8 mouse cellular contexts compared by ENCODE assay signal in genomic region chr16:93603439-93604212, GRCm38 (mm10). TPM values are rescaled to one million over a fixed set of nuclear protein-coding genes. Genes with fewer than 3 reads are reported as not detected.
DNase-seq lines count a peak whose midpoint lies in the region; ATAC-seq and TF ChIP-seq lines count a peak whose summit lies in the region.

TSS of gene Setd4 (minus strand) at chr16:93604063.

- peaks cover 40% of the 10 kb centered on the region for H3K4me1 ChIP-seq in hindbrain, embryonic 10.5 days (replicated peaks)
- H3K4me1 ChIP-seq in lung, embryonic 16.5 days (replicated peaks; ENCODE audit: control insufficient read depth, insufficient read depth, low read length): peaks cover 12% of the 10 kb centered on the region
- H3K4me1 ChIP-seq in thymus, adult 2 months (replicated peaks; ENCODE audit: control insufficient read depth, insufficient read depth, low read length): peaks cover 10% of the 10 kb centered on the region

- DNase-seq in Muller cell, postnatal 12 days (ENCODE audit: inconsistent ontology term): peak; percentile 97
- DNase-seq in cerebellum, adult 9-10 months: peak; percentile 95
- DNase-seq in hindbrain, embryonic 10.5 days (ENCODE audit: low spot score): peak; percentile 95
- DNase-seq in layer of hippocampus, adult 9-11 months: peak; percentile 95
- DNase-seq in ovary, adult 18-20 months (ENCODE audit: low spot score): peak; percentile 87
- peak; percentile 86 for DNase-seq in thymus, adult 2 months

- H3K9me3 ChIP-seq in hindbrain, embryonic 10.5 days: no peaks in the 10 kb centered on the region
- H3K9me3 ChIP-seq in lung, embryonic 16.5 days (ENCODE audit: control insufficient read depth, low read length): no peaks in the 10 kb centered on the region

- TF ChIP-seq POLR2A in thymus, adult 2 months (IDR thresholded peaks at IDR 0.05; ENCODE audit: control insufficient read depth, extremely low read depth, insufficient read depth, low read length, poor library complexity): peak; percentile 83

- 1% methylated on average over 55 of the region's 55 CpGs for WGBS in hindbrain, embryonic 10.5 days
- whole genome bisulfite sequencing in lung, embryonic 16.5 days: under 1% methylated on average over 55 of the region's 55 CpGs
- WGBS in thymus, adult 2 months: 2% methylated on average over 55 of the region's 55 CpGs

- peak within 1 kb of the TSS; percentile 95 for H3K27ac ChIP-seq in hindbrain, embryonic 10.5 days
- H3K27ac ChIP-seq in lung, embryonic 16.5 days (ENCODE audit: low read length): peak within 1 kb of the TSS; percentile 96
- peak within 1 kb of the TSS; percentile 64 for H3K27ac ChIP-seq in thymus, adult 2 months (ENCODE audit: control insufficient read depth, insufficient read depth, low read length)

- peak within 1 kb of the TSS; percentile 69 for H3K4me3 ChIP-seq in hindbrain, embryonic 10.5 days
- H3K4me3 ChIP-seq in lung, embryonic 16.5 days (ENCODE audit: low read length): peak within 1 kb of the TSS; percentile 69
- H3K4me3 ChIP-seq in thymus, adult 2 months (ENCODE audit: control insufficient read depth, insufficient read depth, low read length): peak within 1 kb of the TSS; percentile 62

- no peak for TF ChIP-seq CTCF in thymus, adult 2 months (IDR thresholded peaks at IDR 0.05; ENCODE audit: borderline replicate concordance, control insufficient read depth, extremely low read depth, insufficient read depth, low read length, poor library complexity)

- peak within 1 kb of the TSS; percentile 85 for H3K9ac ChIP-seq in lung, embryonic 16.5 days (ENCODE audit: low read length)

- ATAC-seq in frontal cortex, adult (ENCODE audit: low TSS enrichment): peak; percentile 86
- peak; percentile 90 for ATAC-seq in lung, embryonic 16.5 days (ENCODE audit: low read depth)

- H3K27me3 ChIP-seq in hindbrain, embryonic 10.5 days (ENCODE audit: insufficient read depth, poor library complexity, severe bottlenecking): no peaks in the 10 kb centered on the region
- no peaks in the 10 kb centered on the region for H3K27me3 ChIP-seq in lung, embryonic 16.5 days (ENCODE audit: control insufficient read depth, insufficient read depth, low read depth, low read length)
- H3K27me3 ChIP-seq in thymus, adult 2 months (ENCODE audit: control insufficient read depth, insufficient read depth, low read length): no peaks in the 10 kb centered on the region

- H3K4me2 ChIP-seq in lung, embryonic 16.5 days (ENCODE audit: low read depth, low read length): peak within 1 kb of the TSS; percentile 94

- H3K36me3 ChIP-seq in hindbrain, embryonic 10.5 days: peaks cover 6% of the 10 kb centered on the region
- no peaks in the 10 kb centered on the region for H3K36me3 ChIP-seq in lung, embryonic 16.5 days (ENCODE audit: control insufficient read depth, insufficient read depth, low read length)
- no peaks in the 10 kb centered on the region for H3K36me3 ChIP-seq in thymus, adult 2 months (ENCODE audit: control insufficient read depth, insufficient read depth, low read length)

RNA-seq across cellular contexts. Expression of gene Setd4, which starts in this region (rescaled TPM):
- polyA plus RNA-seq in hindbrain, embryonic 10.5 days (2016; fragmentation: Nextera tagmentation; extraction: Ambion mirVana): 11.4 and 14.3 TPM in 2 replicates
- 9.9 and 12.5 TPM in 2 replicates for polyA plus RNA-seq in lung, embryonic 16.5 days (2015; fragmentation: Nextera tagmentation; extraction: Ambion mirVana)
- 39.2 and 39.7 TPM in 2 replicates for polyA plus RNA-seq in thymus, adult 2 months (2012; rRNA removed)

Comparison
In these comparisons a context has a peak if more than half of its experiments do, and no peak if none do; other contexts are left out.
1. Peak in every context shown above with its lines: DNase-seq, ATAC-seq, H3K4me3 ChIP-seq and H3K27ac ChIP-seq.